Mouse (Mus musculus): Measurements from ENCODE around the gene Gpr89. TPM values are rescaled to one million over a fixed set of nuclear protein-coding genes. Genes with fewer than 3 reads are reported as not detected.

Gpr89 gene
- polyA plus RNA-seq, 1 experiment from 2014 or later = 45.2 TPM

DNA sequence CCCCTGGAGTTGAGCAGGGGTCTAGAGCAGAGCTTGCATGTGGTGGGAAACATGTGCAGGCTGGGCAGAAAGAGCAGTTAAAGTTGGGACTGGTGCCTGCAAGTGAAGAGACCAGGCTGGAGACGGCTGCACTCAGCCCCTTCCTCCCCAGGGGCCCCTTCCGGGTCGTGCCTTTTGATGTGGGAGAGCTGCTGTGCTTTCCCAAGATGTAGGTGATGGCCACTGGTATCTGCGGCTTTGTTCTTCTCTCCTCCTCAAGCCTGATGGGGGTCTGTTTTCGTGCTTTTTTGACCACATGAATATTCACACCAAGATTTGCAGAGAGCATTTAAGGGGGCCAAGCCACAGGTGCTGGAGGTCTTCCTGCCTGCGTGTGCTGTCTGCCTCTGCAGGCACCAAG lies 57.5 kb downstream of the Gpr89 start:
- CTCF ChIA-PET = no interaction called here
- no peak for ATAC-seq

DNA sequence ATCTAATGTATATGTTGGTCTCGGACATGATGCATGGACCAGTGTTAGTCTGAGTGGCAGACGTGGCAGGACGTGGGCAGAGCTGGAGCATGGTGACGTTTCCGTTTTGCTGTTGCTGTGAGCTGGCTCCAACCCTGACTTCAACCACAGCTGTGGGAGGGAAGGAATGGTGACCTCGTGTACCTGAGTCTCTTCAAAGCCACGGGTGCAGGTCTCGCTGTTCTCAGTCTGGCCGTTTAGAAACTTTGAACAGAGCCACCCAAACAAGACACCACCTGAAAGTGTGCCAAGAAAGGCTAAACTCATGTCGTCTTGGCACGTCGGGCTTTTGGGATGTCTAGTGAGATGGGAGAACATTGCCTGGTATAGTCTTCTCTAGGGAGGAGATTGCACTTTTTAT lies 58.2 kb downstream of the Gpr89 start:
- ATAC-seq (no peak), DNase-seq (ENCODE audit: low read depth, low spot score) (no peak)
- POLR2A ChIA-PET = no interaction called here
- in situ Hi-C loops (cut with MboI; ENCODE audit: low pct_unique_long_range_greater_than_20kb) = no loop called here
- CTCF ChIA-PET = no interaction called here
- TF ChIP-seq CTCF (IDR thresholded peaks at IDR 0.05) = no peak
- H3K27me3 ChIP-seq = no peaks in the 10 kb centered on the region

More for the DNA sequence above, 57.5 kb downstream of the Gpr89 start:
- no peak for TF ChIP-seq CTCF (IDR thresholded peaks at IDR 0.05)
- no peaks in the 10 kb centered on the region for H3K27me3 ChIP-seq
- no peak for DNase-seq (ENCODE audit: low read depth, low spot score)
- POLR2A ChIA-PET = no interaction called here
- in situ Hi-C loops (cut with MboI; ENCODE audit: low pct_unique_long_range_greater_than_20kb) = no loop called here

DNA sequence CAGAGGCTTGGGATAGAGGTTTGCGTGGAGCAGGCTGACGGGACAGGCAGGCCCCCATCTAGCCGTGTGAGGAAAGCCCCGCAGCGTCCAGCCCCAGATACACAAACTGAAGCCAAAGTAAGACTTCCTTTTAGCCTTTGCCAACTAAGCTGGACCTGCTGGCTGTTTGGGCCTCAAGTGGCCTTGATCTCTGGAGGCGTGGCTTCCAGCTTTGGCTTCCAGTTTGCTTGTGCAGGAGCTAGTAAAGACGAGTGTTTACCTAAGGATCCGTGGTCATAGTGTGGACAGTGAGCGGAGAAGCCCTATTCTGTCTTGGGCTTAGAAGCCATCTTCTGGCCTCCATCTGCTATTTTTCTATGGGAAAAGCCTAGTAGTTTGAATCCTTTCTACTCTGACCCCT lies 59.3 kb downstream of the Gpr89 start:
- in situ Hi-C loops (cut with MboI; ENCODE audit: low pct_unique_long_range_greater_than_20kb) = no loop called here

DNA sequence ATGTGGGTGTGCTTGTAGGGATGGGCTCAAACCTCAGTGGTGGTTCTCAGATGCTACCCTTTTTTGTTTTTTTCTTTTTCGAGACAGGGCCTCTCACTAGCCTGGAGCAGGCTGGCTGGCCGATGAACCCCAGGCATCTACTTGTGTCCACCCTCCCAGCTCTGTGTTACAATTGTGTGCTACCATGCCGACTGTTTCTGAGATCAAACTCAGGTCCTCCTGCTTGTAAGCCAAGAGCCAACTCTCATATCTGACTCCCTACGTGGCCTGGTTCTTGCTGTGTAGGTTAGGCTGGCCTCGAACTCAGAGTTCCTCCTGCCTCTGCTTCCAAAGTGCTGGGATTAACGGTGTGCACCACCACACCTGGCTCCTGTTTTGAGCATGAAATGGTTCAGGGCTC lies 60.0 kb downstream of the Gpr89 start:
- ChIA-PET CTCF (interaction anchor here (1.0 kb wide), 1 partner anchor 29 kb away, joined by 3 read pairs; no protein-coding TSS in a partner anchor), POLR2A (interaction anchor here (0.6 kb wide), 1 partner anchor 80 kb away, joined by 4 read pairs; no protein-coding TSS in a partner anchor)
- in situ Hi-C loops (cut with MboI; ENCODE audit: low pct_unique_long_range_greater_than_20kb) = no loop called here
- no peak for TF ChIP-seq CTCF (IDR thresholded peaks at IDR 0.05)
- no peak for DNase-seq (ENCODE audit: low read depth, low spot score)
- ATAC-seq = no peak
- no peaks in the 10 kb centered on the region for H3K27me3 ChIP-seq

More for the DNA sequence above, 59.3 kb downstream of the Gpr89 start:
- no peaks in the 10 kb centered on the region for H3K27me3 ChIP-seq
- ChIA-PET POLR2A (interaction anchor here (0.6 kb wide), 1 partner anchor 81 kb away, joined by 4 read pairs; no protein-coding TSS in a partner anchor), CTCF (interaction anchor here (1.0 kb wide), 1 partner anchor 29 kb away, joined by 3 read pairs; no protein-coding TSS in a partner anchor)
- TF ChIP-seq CTCF (IDR thresholded peaks at IDR 0.05) = no peak
- ATAC-seq = no peak
- DNase-seq (ENCODE audit: low read depth, low spot score) = no peak

DNA sequence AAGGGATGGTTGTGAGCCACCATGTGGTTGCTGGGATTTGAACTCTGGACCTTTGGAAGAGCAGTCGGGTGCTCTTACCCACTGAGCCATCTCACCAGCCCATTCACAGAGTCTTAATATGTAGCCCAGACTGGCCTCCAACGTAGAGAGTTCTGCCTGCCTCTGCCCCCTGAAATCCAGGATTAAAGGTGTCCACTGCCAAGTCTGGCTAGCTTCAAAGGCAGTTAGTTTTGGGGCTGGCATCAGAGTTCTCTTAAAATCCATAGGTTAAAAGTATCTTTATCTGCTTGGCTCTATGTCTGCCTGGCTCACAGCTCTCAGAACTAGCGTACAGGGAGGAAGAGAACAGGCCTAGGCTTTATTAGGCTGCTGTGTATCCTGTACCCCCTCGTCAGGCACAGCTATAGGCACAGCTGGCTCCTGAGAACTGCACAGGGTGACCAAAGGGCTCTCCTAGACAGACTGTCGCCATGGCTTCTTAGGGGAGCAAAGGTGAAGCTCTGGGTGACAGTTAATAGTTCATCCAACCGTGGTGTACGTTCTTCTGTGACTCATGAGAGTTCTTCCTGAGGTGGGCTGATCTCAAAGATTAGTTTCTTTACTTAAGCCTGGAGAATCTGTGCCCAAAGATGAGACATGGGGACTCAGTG lies 66.0 kb downstream of the Gpr89 start:
- no peak for TF ChIP-seq CTCF (IDR thresholded peaks at IDR 0.05)
- ATAC-seq (peak; percentile 84), DNase-seq (ENCODE audit: low read depth, low spot score) (peak; percentile 51)
- in situ Hi-C loops (cut with MboI; ENCODE audit: low pct_unique_long_range_greater_than_20kb) = no loop called here
- no peaks in the 10 kb centered on the region for H3K27me3 ChIP-seq
- POLR2A ChIA-PET = no interaction called here
- CTCF ChIA-PET = interaction anchor here (1.0 to 1.3 kb wide), 3 partner anchors 12 to 29 kb away, joined by 3 to 4 read pairs (median 3); no protein-coding TSS in a partner anchor

DNA sequence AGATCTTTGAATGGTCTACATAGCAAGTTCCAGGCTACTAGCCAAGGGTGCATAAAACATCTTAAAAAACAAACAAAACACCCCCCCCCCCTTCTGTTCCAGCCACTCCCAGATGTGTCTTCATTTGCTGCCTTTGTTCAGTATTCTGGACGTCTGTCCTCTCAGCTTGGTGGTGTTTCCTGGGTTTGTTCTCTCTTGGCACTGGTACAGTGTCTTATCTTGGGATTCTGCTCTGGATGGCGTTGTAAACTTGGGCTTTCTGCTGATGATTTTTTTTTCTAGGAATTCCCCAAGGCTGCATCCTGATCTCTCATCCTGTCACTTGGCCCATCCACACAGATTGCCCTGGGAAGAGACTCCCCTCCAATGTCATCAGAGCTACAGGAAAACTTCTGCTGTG lies 68.7 kb downstream of the Gpr89 start:
- ATAC-seq (no peak), DNase-seq (ENCODE audit: low read depth, low spot score) (no peak)
- ChIA-PET POLR2A (no interaction called here), CTCF (interaction anchor here (1.6 kb wide), 1 partner anchor 11 kb away, joined by 6 read pairs; no protein-coding TSS in a partner anchor)
- H3K27me3 ChIP-seq = no peaks in the 10 kb centered on the region
- in situ Hi-C loops (cut with MboI; ENCODE audit: low pct_unique_long_range_greater_than_20kb) = no loop called here
- TF ChIP-seq CTCF (IDR thresholded peaks at IDR 0.05) = no peak

DNA sequence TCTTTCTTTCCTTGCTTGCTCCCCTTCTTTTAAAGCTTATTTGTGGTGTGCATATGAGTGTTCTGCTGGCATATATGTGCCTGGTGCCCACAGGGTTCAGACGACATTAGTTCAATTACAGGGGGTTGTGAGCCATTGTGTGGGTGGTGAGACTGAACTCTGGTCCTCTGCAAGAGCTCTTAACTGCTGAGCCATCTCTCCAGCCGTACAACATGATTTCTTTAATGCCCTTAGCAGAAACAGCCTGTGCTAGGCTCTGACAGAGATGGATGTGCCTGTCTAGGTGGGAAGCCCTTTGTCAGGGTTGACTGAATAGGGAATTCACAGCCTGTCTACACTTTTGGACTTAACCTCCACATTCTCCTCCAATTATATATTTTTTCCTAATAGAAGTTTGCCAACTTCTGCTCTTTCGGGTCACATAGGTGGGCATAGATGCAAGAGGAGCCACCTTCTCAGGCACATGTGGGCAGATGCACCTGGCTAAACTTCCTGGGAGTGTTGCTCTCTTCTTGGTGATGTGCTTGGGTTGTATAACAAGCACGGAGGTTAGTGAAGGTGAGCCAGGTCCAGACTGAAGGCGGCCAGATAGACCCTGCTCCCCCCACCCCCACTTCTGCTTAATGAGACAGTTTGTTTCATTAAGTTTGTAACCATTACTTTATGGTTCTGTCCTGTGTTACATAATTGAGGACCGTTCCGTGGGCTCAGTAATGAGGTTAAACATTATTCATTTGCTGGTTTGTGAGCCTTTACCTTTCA lies 70.4 kb downstream of the Gpr89 start:
- POLR2A ChIA-PET = no interaction called here
- CTCF ChIA-PET = interaction anchor here (1.2 kb wide), 1 partner anchor 47 kb away, joined by 3 read pairs; no protein-coding TSS in a partner anchor
- H3K27me3 ChIP-seq = no peaks in the 10 kb centered on the region
- in situ Hi-C loops (cut with MboI; ENCODE audit: low pct_unique_long_range_greater_than_20kb) = no loop called here
- ATAC-seq (no peak), DNase-seq (ENCODE audit: low read depth, low spot score) (no peak)
- TF ChIP-seq CTCF (IDR thresholded peaks at IDR 0.05) = no peak

DNA sequence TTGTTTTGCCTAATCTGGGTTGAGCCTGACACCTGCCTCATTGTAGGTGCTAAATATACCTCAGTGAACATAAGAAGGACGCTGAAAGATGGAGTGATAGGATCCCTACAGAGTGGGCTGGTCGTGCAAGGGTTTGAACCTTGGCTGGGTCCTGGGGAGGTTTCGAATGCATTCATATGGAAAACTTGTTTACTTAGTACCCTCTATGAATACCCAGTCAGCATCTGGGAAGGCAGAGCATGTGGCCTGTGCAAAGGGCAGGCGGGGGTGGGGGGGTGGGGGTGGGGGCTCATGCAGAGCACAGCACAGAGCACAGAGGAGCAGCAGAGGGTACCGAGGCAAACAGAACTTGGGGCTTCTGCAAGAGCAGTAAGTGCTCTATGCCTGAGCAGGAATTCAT lies 72.2 kb downstream of the Gpr89 start:
- H3K27me3 ChIP-seq = no peaks in the 10 kb centered on the region
- CTCF ChIA-PET = no interaction called here
- POLR2A ChIA-PET = no interaction called here
- ATAC-seq (no peak), DNase-seq (ENCODE audit: low read depth, low spot score) (no peak)
- in situ Hi-C loops (cut with MboI; ENCODE audit: low pct_unique_long_range_greater_than_20kb) = no loop called here
- no peak for TF ChIP-seq CTCF (IDR thresholded peaks at IDR 0.05)

DNA sequence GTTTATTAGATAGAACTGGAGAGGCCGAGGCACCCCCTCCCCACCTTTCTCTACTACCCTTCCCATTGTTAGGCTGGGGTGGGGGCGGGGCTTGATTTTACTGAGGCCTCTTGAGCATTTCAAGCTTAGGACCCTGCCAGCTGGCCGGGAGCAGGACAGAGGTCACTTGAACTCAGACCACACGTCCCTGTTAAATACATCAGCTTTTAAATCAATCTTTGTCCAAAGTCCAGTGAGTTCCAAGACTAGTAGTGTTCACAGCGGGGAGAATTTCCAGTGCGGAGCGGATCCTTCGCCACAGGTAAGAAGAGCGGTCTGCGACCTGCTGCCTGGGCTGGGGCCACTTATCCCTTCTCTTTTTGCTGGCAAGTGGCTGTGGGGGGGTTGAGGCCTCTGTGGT lies 75.3 kb downstream of the Gpr89 start:
- ChIA-PET CTCF (no interaction called here), POLR2A (no interaction called here)
- DNase-seq (ENCODE audit: low read depth, low spot score) (no peak), ATAC-seq (no peak)
- in situ Hi-C loops (cut with MboI; ENCODE audit: low pct_unique_long_range_greater_than_20kb) = no loop called here
- no peaks in the 10 kb centered on the region for H3K27me3 ChIP-seq
- TF ChIP-seq CTCF (IDR thresholded peaks at IDR 0.05) = no peak

DNA sequence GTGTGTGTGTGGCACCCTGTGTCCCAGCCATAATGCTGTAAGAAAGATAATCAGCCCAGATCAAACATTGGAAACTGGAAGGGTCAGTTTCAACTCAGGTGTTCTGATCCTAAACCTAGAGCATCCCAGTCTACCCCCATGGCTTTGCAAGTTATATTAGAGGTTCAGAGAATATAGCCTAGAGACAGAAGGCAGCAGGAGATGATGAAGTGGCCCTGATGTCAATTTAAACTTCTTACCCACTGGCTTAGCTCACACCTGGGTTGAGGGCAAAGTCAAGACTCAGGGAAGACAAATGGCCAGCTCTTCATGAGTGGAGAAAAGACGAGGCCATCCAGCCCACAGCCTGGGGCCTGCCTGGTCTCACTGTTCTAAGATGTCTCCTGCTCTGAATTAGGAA lies 76.2 kb downstream of the Gpr89 start, which contains the start of the genes Pdzk1 and Cd160:
Gene Pdzk1 (plus strand): TSS at position 301 of the 400 bp plus-strand sequence.
Gene Cd160 (minus strand): TSS at position 368 of the 400 bp plus-strand sequence.
- no peak for TF ChIP-seq CTCF (IDR thresholded peaks at IDR 0.05)
- POLR2A ChIA-PET = interaction anchor here (0.6 kb wide), 1 partner anchor 45 kb away, joined by 3 read pairs; no protein-coding TSS in a partner anchor
- H3K27me3 ChIP-seq = no peaks in the 10 kb centered on the region
- no peak for ATAC-seq
- CTCF ChIA-PET = interaction anchor here (1.0 kb wide), 2 partner anchors 9 to 46 kb away, joined by 3 read pairs; no protein-coding TSS in a partner anchor
- DNase-seq (ENCODE audit: low read depth, low spot score) = no peak
- in situ Hi-C loops (cut with MboI; ENCODE audit: low pct_unique_long_range_greater_than_20kb) = no loop called here
